Mouse (Mus musculus) small intestine, adult 2 months (tissue): ENCODE measurements around the gene Maml2.

Experiments used
- CTCF ChIP-seq: fragments of 200-500 bp; IDR thresholded peaks from 2 replicates; pipeline ENCODE4 v1.5.1; 2012; ENCODE audit warnings: low read depth, mild to moderate bottlenecking, control low read depth, inconsistent platforms, low read length, moderate library complexity, mixed read lengths; ENCODE audit not compliant: insufficient replicate concordance, insufficient read length; ENCODE audit errors: extremely low read depth
- POLR2A ChIP-seq: fragments of 200-500 bp; IDR thresholded peaks from 2 replicates; pipeline ENCODE4 v1.6.1; 2012; ENCODE audit warnings: low read depth, mild to moderate bottlenecking, control low read depth, inconsistent platforms, low read length, moderate library complexity

GRCm38 (mm10) chr9:13552380-13553052 is 254.8 kb downstream of the Maml2 start:
- TF ChIP-seq POLR2A (no peak), CTCF (no peak)
